16 mouse cellular contexts compared by ENCODE assay signal in genomic region chr4:104956691-104957090, GRCm38 (mm10). TPM values are rescaled to one million over a fixed set of nuclear protein-coding genes. Genes with fewer than 3 reads are reported as not detected.
DNase-seq lines count a peak whose midpoint lies in the region; ATAC-seq and TF ChIP-seq lines count a peak whose summit lies in the region.
"Had no signal": no experiment of that assay in that cellular context is flagged by ENCODE, and none has a peak within 500 bp of the region (broad histone marks: within the 10 kb centered on the region; RNA-seq: fewer than 3 reads in every experiment).

No protein-coding gene starts in this region.

- peak; percentile 18 for DNase-seq in forebrain, postnatal 0 days
- DNase-seq in midbrain, embryonic 14.5 days: peak; percentile 56
- DNase-seq in brain, embryonic 14.5 days (ENCODE audit: low read depth): peak; percentile 79
- peak; percentile 40 for DNase-seq in limb, embryonic 14.5 days (ENCODE audit: low spot score)
- DNase-seq in heart, postnatal 4 days: no peak
- DNase-seq: adrenal gland, postnatal 10 days; B cell, adult 2 months; cerebellum, adult 8-10 months; heart, adult 18-20 months; thymus, postnatal 25 days had no signal

- no peak overlapping the region for H3K4me3 ChIP-seq in forebrain, postnatal 0 days (ENCODE audit: low read depth, low read length)
- no peak overlapping the region for H3K4me3 ChIP-seq in forebrain, embryonic 15.5 days
- no peak overlapping the region for H3K4me3 ChIP-seq in midbrain, embryonic 14.5 days (replicated peaks; ENCODE audit: low read depth, low read length)
- H3K4me3 ChIP-seq in midbrain, embryonic 13.5 days (replicated peaks): no peak overlapping the region
- H3K4me3 ChIP-seq in limb, embryonic 14.5 days (replicated peaks; ENCODE audit: low read length): no peak overlapping the region
- H3K4me3 ChIP-seq: heart, embryonic 15.5 days; layer of hippocampus, adult 2 months; limb, embryonic 13.5 days had no signal

- no peaks in the 10 kb centered on the region for H3K36me3 ChIP-seq in forebrain, postnatal 0 days (ENCODE audit: insufficient read depth)
- no peaks in the 10 kb centered on the region for H3K36me3 ChIP-seq in forebrain, embryonic 15.5 days
- H3K36me3 ChIP-seq in midbrain, embryonic 14.5 days (ENCODE audit: control insufficient read depth, insufficient read depth, low read length): no peaks in the 10 kb centered on the region
- no peaks in the 10 kb centered on the region for H3K36me3 ChIP-seq in midbrain, embryonic 13.5 days
- no peaks in the 10 kb centered on the region for H3K36me3 ChIP-seq in limb, embryonic 14.5 days (ENCODE audit: control insufficient read depth, insufficient read depth, low read length)
- H3K36me3 ChIP-seq: heart, embryonic 15.5 days; limb, embryonic 13.5 days had no signal

- WGBS in forebrain, postnatal 0 days: 17% methylated on average over 7 of the region's 7 CpGs
- 20% methylated on average over 7 of the region's 7 CpGs for WGBS in forebrain, embryonic 15.5 days
- 29% methylated on average over 7 of the region's 7 CpGs for WGBS in midbrain, embryonic 14.5 days
- WGBS in midbrain, embryonic 13.5 days: 32% methylated on average over 7 of the region's 7 CpGs
- WGBS in limb, embryonic 14.5 days: 60% methylated on average over 7 of the region's 7 CpGs

- TF ChIP-seq CTCF in forebrain, postnatal 0 days (IDR thresholded peaks at IDR 0.05; ENCODE audit: low read depth): no peak
- TF ChIP-seq CTCF in brain, embryonic 14.5 days (IDR thresholded peaks at IDR 0.05; ENCODE audit: borderline replicate concordance, extremely low read depth, insufficient read depth, insufficient read length): no peak

- H3K27ac ChIP-seq in forebrain, postnatal 0 days (ENCODE audit: low read depth, low read length): no peak overlapping the region
- no peak overlapping the region for H3K27ac ChIP-seq in forebrain, embryonic 15.5 days (replicated peaks)
- H3K27ac ChIP-seq in midbrain, embryonic 14.5 days (replicated peaks; ENCODE audit: low read depth, low read length): no peak overlapping the region
- H3K27ac ChIP-seq in midbrain, embryonic 13.5 days: no peak overlapping the region
- no peak overlapping the region for H3K27ac ChIP-seq in limb, embryonic 14.5 days (replicated peaks; ENCODE audit: low read depth, low read length)
- H3K27ac ChIP-seq: heart, embryonic 15.5 days; layer of hippocampus, adult 2 months; limb, embryonic 13.5 days had no signal

- H3K4me2 ChIP-seq in forebrain, postnatal 0 days (ENCODE audit: low read depth): no peak overlapping the region
- H3K4me2 ChIP-seq in forebrain, embryonic 15.5 days (replicated peaks): no peak overlapping the region
- no peak overlapping the region for H3K4me2 ChIP-seq in midbrain, embryonic 14.5 days (ENCODE audit: low read length)
- H3K4me2 ChIP-seq in midbrain, embryonic 13.5 days (replicated peaks): no peak overlapping the region
- H3K4me2 ChIP-seq in limb, embryonic 14.5 days (replicated peaks; ENCODE audit: low read depth, low read length, severe bottlenecking): no peak overlapping the region
- H3K4me2 ChIP-seq: heart, embryonic 15.5 days; limb, embryonic 13.5 days had no signal

- H3K4me1 ChIP-seq in forebrain, postnatal 0 days (ENCODE audit: insufficient read depth): no peaks in the 10 kb centered on the region
- H3K4me1 ChIP-seq in forebrain, embryonic 15.5 days: peaks cover 8% of the 10 kb centered on the region
- no peaks in the 10 kb centered on the region for H3K4me1 ChIP-seq in midbrain, embryonic 14.5 days (ENCODE audit: control insufficient read depth, insufficient read depth, low read length)
- peaks cover 12% of the 10 kb centered on the region; the same call in 1 of the 2 replicates for H3K4me1 ChIP-seq in midbrain, embryonic 13.5 days (replicated peaks)
- H3K4me1 ChIP-seq in limb, embryonic 14.5 days (ENCODE audit: control insufficient read depth, insufficient read depth, low read length): no peaks in the 10 kb centered on the region
- H3K4me1 ChIP-seq: heart, embryonic 15.5 days; limb, embryonic 13.5 days had no signal

- ATAC-seq in forebrain, postnatal 0 days: no peak
- ATAC-seq in forebrain, embryonic 15.5 days (replicated peaks): no peak
- ATAC-seq in midbrain, embryonic 14.5 days (ENCODE audit: low FRiP score, low TSS enrichment): no peak
- ATAC-seq in midbrain, embryonic 13.5 days: no peak
- ATAC-seq in limb, embryonic 14.5 days (ENCODE audit: low FRiP score, low read depth): no peak
- ATAC-seq: intestine, embryonic 16.5 days had no signal

- no peaks in the 10 kb centered on the region for H3K27me3 ChIP-seq in forebrain, postnatal 0 days (ENCODE audit: insufficient read depth, low read length)
- H3K27me3 ChIP-seq in forebrain, embryonic 15.5 days: no peaks in the 10 kb centered on the region
- H3K27me3 ChIP-seq in midbrain, embryonic 14.5 days (ENCODE audit: control insufficient read depth, insufficient read depth, low read length): no peaks in the 10 kb centered on the region
- H3K27me3 ChIP-seq in midbrain, embryonic 13.5 days: no peaks in the 10 kb centered on the region
- no peaks in the 10 kb centered on the region for H3K27me3 ChIP-seq in limb, embryonic 14.5 days (ENCODE audit: control insufficient read depth, insufficient read depth, low read length)
- H3K27me3 ChIP-seq: heart, embryonic 15.5 days; limb, embryonic 13.5 days had no signal

- TF ChIP-seq POLR2A in brain, embryonic 14.5 days (IDR thresholded peaks at IDR 0.05; ENCODE audit: borderline replicate concordance, extremely low read depth, insufficient read depth, insufficient read length, poor library complexity, severe bottlenecking): no peak
- no peak for TF ChIP-seq POLR2A in limb, embryonic 14.5 days (IDR thresholded peaks at IDR 0.05; ENCODE audit: borderline replicate concordance, extremely low read depth, insufficient read depth, insufficient read length)

- no peak overlapping the region for H3K9ac ChIP-seq in forebrain, postnatal 0 days
- H3K9ac ChIP-seq in forebrain, embryonic 15.5 days (replicated peaks): no peak overlapping the region
- H3K9ac ChIP-seq in midbrain, embryonic 14.5 days (replicated peaks; ENCODE audit: low read length): no peak overlapping the region
- no peak overlapping the region for H3K9ac ChIP-seq in midbrain, embryonic 13.5 days (replicated peaks)
- no peak overlapping the region for H3K9ac ChIP-seq in limb, embryonic 14.5 days (ENCODE audit: low read depth, low read length, severe bottlenecking)
- H3K9ac ChIP-seq: heart, embryonic 15.5 days; limb, embryonic 13.5 days had no signal

- H3K9me3 ChIP-seq in forebrain, postnatal 0 days (ENCODE audit: low read length): no peaks in the 10 kb centered on the region
- H3K9me3 ChIP-seq in forebrain, embryonic 15.5 days: no peaks in the 10 kb centered on the region
- no peaks in the 10 kb centered on the region for H3K9me3 ChIP-seq in midbrain, embryonic 14.5 days (ENCODE audit: control insufficient read depth, low read length)
- no peaks in the 10 kb centered on the region for H3K9me3 ChIP-seq in midbrain, embryonic 13.5 days
- H3K9me3 ChIP-seq in limb, embryonic 14.5 days (ENCODE audit: control insufficient read depth, low read length): no peaks in the 10 kb centered on the region
- H3K9me3 ChIP-seq: heart, embryonic 15.5 days; limb, embryonic 13.5 days had no signal

RNA-seq across cellular contexts. Expression of gene Fyb2, which starts 43.4 kb away (rescaled TPM):
- 0.15 and 0.48 TPM in 2 replicates for total RNA-seq in forebrain, postnatal 0 days (2014; rRNA removed)
- polyA plus RNA-seq in forebrain, postnatal 0 days (2015; fragmentation: Nextera tagmentation; extraction: Ambion mirVana): 0.28 and 0.31 TPM in 2 replicates
- 0.11 and 0.18 TPM in 2 replicates for polyA plus RNA-seq in forebrain, embryonic 15.5 days (2015; fragmentation: Nextera tagmentation; extraction: Ambion mirVana)
- 0.14 and 0.38 TPM in 2 replicates for polyA plus RNA-seq in midbrain, embryonic 14.5 days (2014; fragmentation: Nextera tagmentation; extraction: Ambion mirVana)
- 0.16 and 0.17 TPM in 2 replicates for polyA plus RNA-seq in midbrain, embryonic 13.5 days (2015; fragmentation: Nextera tagmentation; extraction: Ambion mirVana)
- polyA plus RNA-seq in brain, embryonic 14.5 days (2012; rRNA removed): 0.23 and 0.24 TPM in 2 replicates
- polyA plus RNA-seq in limb, embryonic 14.5 days (2012; rRNA removed): 0.15 and 0.30 TPM in 2 replicates
- polyA plus RNA-seq in limb, embryonic 14.5 days (2014; fragmentation: Nextera tagmentation; extraction: Ambion mirVana): 0.39 TPM in 2 replicates
- not detected for total RNA-seq in heart, postnatal 4 days (2021)
- total RNA-seq: heart, adult 18-20 months had no signal
